Comparison of ENCODE assay signal across 30 mouse cellular contexts in genomic region chr14:100236757-100237156, GRCm38 (mm10). TPM values are rescaled to one million over a fixed set of nuclear protein-coding genes. Genes with fewer than 3 reads are reported as not detected.
DNase-seq lines count a peak whose midpoint lies in the region; ATAC-seq and TF ChIP-seq lines count a peak whose summit lies in the region.
"Had no signal": no experiment of that assay in that cellular context is flagged by ENCODE, and none has a peak within 500 bp of the region (broad histone marks: within the 10 kb centered on the region; RNA-seq: fewer than 3 reads in every experiment).

No protein-coding gene starts in this region.

- dilution Hi-C loops in CH12.LX (cut with MboI; ENCODE audit: extremely low pct_ligation_motif_present, extremely low pct_unique_long_range_greater_than_20kb, low sequenced_read_pairs) = no loop called here

- H3K36me3 ChIP-seq in intestine, embryonic 16.5 days (ENCODE audit: control insufficient read depth, insufficient read depth, low read length) = no peaks in the 10 kb centered on the region
- H3K36me3 ChIP-seq in intestine, embryonic 15.5 days = no peaks in the 10 kb centered on the region
- H3K36me3 ChIP-seq in CH12.LX (replicated peaks in 1 of 2; ENCODE audit: control insufficient read depth in 1 of 2, insufficient read depth in 1 of 2, low read length in 1 of 2) = peaks cover 0 to 1% of the 10 kb centered on the region in 2 experiments
- H3K36me3 ChIP-seq: embryonic facial prominence, embryonic 13.5 days; forebrain, embryonic 15.5 days; G1E; heart, embryonic 13.5 days; liver, embryonic 13.5 days; midbrain, embryonic 12.5 days; neural tube, embryonic 12.5 days had no signal

- TF ChIP-seq EP300 in CH12.LX (IDR thresholded peaks at IDR 0.05; ENCODE audit: low read length) = no peak; the same call in 1 of the 2 replicates

- peaks cover 10% of the 10 kb centered on the region for H3K4me1 ChIP-seq in intestine, embryonic 16.5 days (ENCODE audit: control insufficient read depth, insufficient read depth, low read length)
- 0 out of 2 replicates have a peak, but pooled peaks cover 2% of the 10 kb centered on the region for H3K4me1 ChIP-seq in intestine, embryonic 15.5 days (replicated peaks)
- peaks cover 15 to 42% of the 10 kb centered on the region in 2 experiments for H3K4me1 ChIP-seq in CH12.LX (ENCODE audit: control insufficient read depth in 1 of 2, insufficient read depth in 2 of 2)
- H3K4me1 ChIP-seq: embryonic facial prominence, embryonic 13.5 days; neural tube, embryonic 12.5 days had no signal

- TF ChIP-seq CTCF in CH12.LX (conservative IDR thresholded peaks at IDR 0.05 in 1 of 2, IDR thresholded peaks at IDR 0.05 in 1 of 2; ENCODE audit: low read depth in 2 of 2, low read length in 2 of 2) = no peak

- no peaks in the 10 kb centered on the region for H3K27me3 ChIP-seq in intestine, embryonic 16.5 days (replicated peaks; ENCODE audit: control insufficient read depth, insufficient read depth, low read length)
- H3K27me3 ChIP-seq in intestine, embryonic 15.5 days (replicated peaks) = no peaks in the 10 kb centered on the region
- no peaks in the 10 kb centered on the region for H3K27me3 ChIP-seq in CH12.LX (replicated peaks)
- H3K27me3 ChIP-seq: embryonic facial prominence, embryonic 13.5 days; forebrain, embryonic 15.5 days; heart, embryonic 13.5 days; limb, embryonic 12.5 days; liver, embryonic 13.5 days; midbrain, embryonic 12.5 days; neural tube, embryonic 12.5 days had no signal

- DNase-seq in CH12.LX (ENCODE audit: extremely low read depth) = no peak
- peak; percentile 89 for DNase-seq in kidney, adult 9 months
- DNase-seq in kidney, postnatal 14 days = peak; percentile 71
- DNase-seq in left cerebral cortex, postnatal 25 days (ENCODE audit: low spot score in 2 of 2) = no peak
- DNase-seq in embryo, embryonic 9.5 days (ENCODE audit: extremely low spot score) = no peak
- DNase-seq in left cerebral cortex, postnatal 4 days = no peak
- DNase-seq: adrenal gland, postnatal 10 days; cerebellum, adult 8-10 months; cerebellum, postnatal 25 days; embryo, embryonic 11 days; heart, adult 2 months; heart, postnatal 10 days; layer of hippocampus, adult 9-11 months; liver, embryonic 13.5 days; lung, adult 2 months; lung, postnatal 14 days; thymus, adult 2 months; thymus, postnatal 36 days had no signal

- H3K9me3 ChIP-seq in intestine, embryonic 16.5 days (ENCODE audit: control insufficient read depth, low read length) = no peaks in the 10 kb centered on the region
- no peaks in the 10 kb centered on the region for H3K9me3 ChIP-seq in intestine, embryonic 15.5 days
- no peaks in the 10 kb centered on the region for H3K9me3 ChIP-seq in CH12.LX (replicated peaks; ENCODE audit: low read length)
- H3K9me3 ChIP-seq: embryonic facial prominence, embryonic 13.5 days; forebrain, embryonic 10.5 days; forebrain, embryonic 15.5 days; heart, embryonic 13.5 days; limb, embryonic 12.5 days; liver, embryonic 13.5 days; midbrain, embryonic 12.5 days; neural tube, embryonic 12.5 days had no signal

- in situ Hi-C loops in CH12.LX (cut with MboI; ENCODE audit: low pct_ligation_motif_present, low pct_unique_long_range_greater_than_20kb, low sequenced_read_pairs) = no loop called here

- H3K79me2 ChIP-seq in CH12.LX (replicated peaks; ENCODE audit: control insufficient read depth, extremely low read depth, insufficient read depth, poor library complexity, severe bottlenecking) = no peaks in the 10 kb centered on the region

- 82% methylated on average over 7 of the region's 7 CpGs for WGBS in intestine, embryonic 16.5 days
- WGBS in intestine, embryonic 15.5 days = 77% methylated on average over 7 of the region's 7 CpGs

- intact Hi-C loops in left cerebral cortex, postnatal 25 days (cut with DNase I) = no loop called here
- intact Hi-C loops in left cerebral cortex, postnatal 4 days (cut with DNase I) = no loop called here

- H3K9ac ChIP-seq in intestine, embryonic 16.5 days (ENCODE audit: low read depth, low read length) = no peak overlapping the region
- no peak overlapping the region for H3K9ac ChIP-seq in intestine, embryonic 15.5 days
- no peak overlapping the region for H3K9ac ChIP-seq in CH12.LX (ENCODE audit: insufficient read depth, low read depth)
- H3K9ac ChIP-seq: embryonic facial prominence, embryonic 13.5 days; forebrain, embryonic 15.5 days; heart, embryonic 13.5 days; hindbrain, embryonic 14.5 days; limb, embryonic 12.5 days; liver, embryonic 13.5 days; midbrain, embryonic 12.5 days; neural tube, embryonic 12.5 days had no signal

- ATAC-seq in intestine, embryonic 16.5 days = peak; percentile 74; the same call in 1 of the 2 replicates
- no peak for ATAC-seq in intestine, embryonic 15.5 days
- ATAC-seq: forebrain, embryonic 15.5 days had no signal

- H3K4me2 ChIP-seq in intestine, embryonic 16.5 days (ENCODE audit: low read depth, low read length) = no peak overlapping the region
- H3K4me2 ChIP-seq in intestine, embryonic 15.5 days (replicated peaks) = no peak overlapping the region
- no peak overlapping the region for H3K4me2 ChIP-seq in CH12.LX (ENCODE audit: insufficient read depth, low read depth, poor library complexity, severe bottlenecking)
- H3K4me2 ChIP-seq: embryonic facial prominence, embryonic 13.5 days; forebrain, embryonic 15.5 days; heart, embryonic 13.5 days; hindbrain, embryonic 14.5 days; limb, embryonic 12.5 days; liver, embryonic 13.5 days; midbrain, embryonic 12.5 days; neural tube, embryonic 12.5 days had no signal

- no peak overlapping the region for H3K4me3 ChIP-seq in intestine, embryonic 16.5 days (ENCODE audit: low read length)
- H3K4me3 ChIP-seq in intestine, embryonic 15.5 days (replicated peaks) = no peak overlapping the region
- H3K4me3 ChIP-seq in CH12.LX (replicated peaks in 1 of 3; ENCODE audit: low read depth in 2 of 3, low read length in 2 of 3, poor library complexity in 1 of 3) = no peak overlapping the region
- H3K4me3 ChIP-seq: embryonic facial prominence, embryonic 13.5 days; forebrain, embryonic 10.5 days; forebrain, embryonic 15.5 days; heart, adult 2 months; heart, embryonic 13.5 days; limb, embryonic 12.5 days; liver, embryonic 13.5 days; midbrain, embryonic 12.5 days; myocyte; neural tube, embryonic 12.5 days had no signal

- no peak for TF ChIP-seq RAD21 in CH12.LX (IDR thresholded peaks at IDR 0.05; ENCODE audit: low read depth, low read length)

- H3K27ac ChIP-seq in intestine, embryonic 16.5 days (ENCODE audit: low read length) = no peak overlapping the region
- no peak overlapping the region for H3K27ac ChIP-seq in intestine, embryonic 15.5 days
- H3K27ac ChIP-seq in CH12.LX (ENCODE audit: insufficient read depth, low read depth) = no peak overlapping the region
- H3K27ac ChIP-seq: embryonic facial prominence, embryonic 13.5 days; forebrain, embryonic 10.5 days; forebrain, embryonic 15.5 days; heart, adult 2 months; heart, embryonic 13.5 days; hindbrain, embryonic 14.5 days; limb, embryonic 12.5 days; liver, embryonic 13.5 days; midbrain, embryonic 12.5 days; neural tube, embryonic 12.5 days had no signal

- TF ChIP-seq POLR2A in CH12.LX (IDR thresholded peaks at IDR 0.05; ENCODE audit: low read depth, low read length) = no peak

TF ChIP-seq in CH12.LX, 34 proteins besides CTCF, POLR2A, EP300 and RAD21:
- TF ChIP-seq MYC (IDR thresholded peaks at IDR 0.05; ENCODE audit: low read depth, low read length) (no peak), CHD1 (IDR thresholded peaks at IDR 0.05; ENCODE audit: low read depth, low read length) (no peak), TCF12 (IDR thresholded peaks at IDR 0.05; ENCODE audit: low read depth, low read length) (no peak), IRF4 (IDR thresholded peaks at IDR 0.05; ENCODE audit: low read depth, low read length) (peak; percentile 49; the same call in 1 of the 2 replicates), RCOR1 (conservative IDR thresholded peaks at IDR 0.05; ENCODE audit: low read depth, low read length) (no peak), MAX (IDR thresholded peaks at IDR 0.05; ENCODE audit: low read length) (no peak), ZNF384 (IDR thresholded peaks at IDR 0.05; ENCODE audit: low read depth, low read length) (peak; percentile 77), PAX5 (IDR thresholded peaks at IDR 0.05; ENCODE audit: low read length) (no peak), MAZ (IDR thresholded peaks at IDR 0.05; ENCODE audit: low read depth, low read length) (no peak), TBP (conservative IDR thresholded peaks at IDR 0.05; ENCODE audit: low read depth, low read length) (no peak), ZKSCAN1 (IDR thresholded peaks at IDR 0.05; ENCODE audit: borderline replicate concordance, low read depth, low read length) (no peak), SMC3 (IDR thresholded peaks at IDR 0.05; ENCODE audit: low read depth, low read length) (no peak)

RNA-seq across cellular contexts. Expression of gene Klf12, which starts 47.7 kb away (rescaled TPM):
- 8.0 and 8.6 TPM in 2 replicates for polyA plus RNA-seq in intestine, embryonic 16.5 days (2015; fragmentation: Nextera tagmentation; extraction: Ambion mirVana)
- polyA plus RNA-seq in intestine, embryonic 15.5 days (2015; fragmentation: Nextera tagmentation; extraction: Ambion mirVana) = 10.6 TPM in 2 replicates
- total RNA-seq in CH12.LX (2012; rRNA removed) (5.6 and 8.6 TPM in 2 replicates), CH12.LX (2014; rRNA removed) (3.3 TPM in 2 replicates)
- polyA plus RNA-seq in CH12.LX (2012; ENCODE audit: insufficient read length, low read depth) = 7.6 and 9.7 TPM in 2 replicates
- 10 to 100 TPM; 45.1 to 51.3 TPM for total RNA-seq in left cerebral cortex, postnatal 25 days (2021)
- 10 to 100 TPM; 50.4 to 51.3 TPM for total RNA-seq in left cerebral cortex, postnatal 4 days (2021)
- polyA plus RNA-seq: G1E had no signal

Comparison
In these comparisons a context has a peak if more than half of its experiments do, and no peak if none do; other contexts are left out.
1. DNase-seq: peak in kidney, adult 9 months (single experiment) and kidney, postnatal 14 days (single experiment); none in CH12.LX (single experiment), left cerebral cortex, postnatal 25 days (0 of 2), embryo, embryonic 9.5 days (single experiment) and left cerebral cortex, postnatal 4 days (single experiment).
2. RNA of gene Klf12, which starts 47.7 kb away (total RNA-seq): 50.4 to 51.3 TPM in left cerebral cortex, postnatal 4 days and 45.1 to 51.3 TPM in left cerebral cortex, postnatal 25 days; 3.3 to 8.6 TPM in CH12.LX; every median in the first group is over 4 times any median in the second.